Mouse (Mus musculus): Measurements from ENCODE around the gene Ppara. TPM values are rescaled to one million over a fixed set of nuclear protein-coding genes. Genes with fewer than 3 reads are reported as not detected.

Ppara gene
- total and polyA plus RNA-seq, 3 experiments = 0.27 to 0.78 TPM; not detected in 1

- no peak overlapping the region for H3K27ac ChIP-seq (ENCODE audit: control insufficient read depth, low read depth, low read length)
- no peak overlapping the region for H3K9ac ChIP-seq (ENCODE audit: control insufficient read depth, low read depth, low read length, poor library complexity, severe bottlenecking)
- no peak overlapping the region for H3K4me3 ChIP-seq (ENCODE audit: control insufficient read depth in 1 of 2, insufficient read depth in 1 of 2, low read depth in 2 of 2, low read length in 2 of 2)
- H3K4me1 ChIP-seq (ENCODE audit: control insufficient read depth in 1 of 2, insufficient read depth in 2 of 2, low read length in 2 of 2) = peaks cover 5 to 12% of the 10 kb centered on the region in 2 experiments
- no peaks in the 10 kb centered on the region for H3K9me3 ChIP-seq (replicated peaks; ENCODE audit: insufficient read depth, low read length)
- TF ChIP-seq TAL1 (IDR thresholded peaks at IDR 0.05; ENCODE audit: low read length) = no peak
- no peak for TF ChIP-seq JUND (IDR thresholded peaks at IDR 0.05; ENCODE audit: low read depth, low read length)
- no peak for TF ChIP-seq MAX (IDR thresholded peaks at IDR 0.05; ENCODE audit: low read length)
- TF ChIP-seq GATA1 (IDR thresholded peaks at IDR 0.05; ENCODE audit: low read depth, low read length) = no peak
- TF ChIP-seq RAD21 (IDR thresholded peaks at IDR 0.05; ENCODE audit: low read depth, low read length) = no peak
- H3K27me3 ChIP-seq (ENCODE audit: control insufficient read depth in 1 of 2, insufficient read depth in 2 of 2, low read length in 2 of 2) = no peaks in the 10 kb centered on the region
- no peak for DNase-seq (ENCODE audit: low read depth, low spot score)
- H3K79me2 ChIP-seq (ENCODE audit: control insufficient read depth, insufficient read depth, low read length, poor library complexity) = peaks cover 2% of the 10 kb centered on the region; the same call in 1 of the 2 replicates
- H3K36me3 ChIP-seq (ENCODE audit: control insufficient read depth in 1 of 2, insufficient read depth in 2 of 2, low read length in 2 of 2) = peaks cover 0 to 8% of the 10 kb centered on the region in 2 experiments; a peak in 2 of 4 replicates
These were observed 73.2 kb downstream of the Ppara start for GRCm38 (mm10) chr15:85808031-85808430.

- Histone ChIP-seq H3K9me3 (replicated peaks; ENCODE audit: insufficient read depth, low read length) (no peaks in the 10 kb centered on the region), H3K36me3 (ENCODE audit: control insufficient read depth in 1 of 2, insufficient read depth in 2 of 2, low read length in 2 of 2) (peaks cover 0 to 11% of the 10 kb centered on the region in 2 experiments; a peak in 2 of 4 replicates), H3K79me2 (ENCODE audit: control insufficient read depth, insufficient read depth, low read length, poor library complexity) (peaks cover 2% of the 10 kb centered on the region; the same call in 1 of the 2 replicates), H3K4me3 (ENCODE audit: control insufficient read depth in 1 of 2, insufficient read depth in 1 of 2, low read depth in 2 of 2, low read length in 2 of 2) (no peak overlapping the region), H3K27me3 (ENCODE audit: control insufficient read depth in 1 of 2, insufficient read depth in 2 of 2, low read length in 2 of 2) (no peaks in the 10 kb centered on the region), H3K27ac (ENCODE audit: control insufficient read depth, low read depth, low read length) (no peak overlapping the region), H3K4me1 (ENCODE audit: control insufficient read depth in 1 of 2, insufficient read depth in 2 of 2, low read length in 2 of 2) (peaks cover 6 to 16% of the 10 kb centered on the region in 2 experiments), H3K9ac (ENCODE audit: control insufficient read depth, low read depth, low read length, poor library complexity, severe bottlenecking) (no peak overlapping the region)
- no peak for DNase-seq (ENCODE audit: low read depth, low spot score)
- no peak for TF ChIP-seq MXI1 (IDR thresholded peaks at IDR 0.05; ENCODE audit: low read depth, low read length)
- no peak for TF ChIP-seq POLR2AphosphoS5 (IDR thresholded peaks at IDR 0.05; ENCODE audit: borderline replicate concordance, low read depth, low read length)
- no peak for TF ChIP-seq TCF12 (IDR thresholded peaks at IDR 0.05; ENCODE audit: low read depth, low read length)
These were observed 73.7 kb downstream of the Ppara start for GRCm38 (mm10) chr15:85808434-85808833.

- TF ChIP-seq MAFK (IDR thresholded peaks at IDR 0.05; ENCODE audit: borderline replicate concordance, low read depth, low read length) = no peak
- TF ChIP-seq HCFC1 (IDR thresholded peaks at IDR 0.05; ENCODE audit: low read depth, low read length) = no peak
- no peak for TF ChIP-seq CTCF (IDR thresholded peaks at IDR 0.05 in 2 of 3, conservative IDR thresholded peaks at IDR 0.05 in 1 of 3; ENCODE audit: control insufficient read depth in 1 of 3, insufficient read depth in 1 of 3, low read depth in 2 of 3, low read length in 3 of 3, poor library complexity in 1 of 3, severe bottlenecking in 1 of 3)
- TF ChIP-seq GATA1 (IDR thresholded peaks at IDR 0.05; ENCODE audit: low read depth, low read length) = no peak
- TF ChIP-seq MAX (IDR thresholded peaks at IDR 0.05; ENCODE audit: low read length) = no peak
- TF ChIP-seq TCF12 (IDR thresholded peaks at IDR 0.05; ENCODE audit: low read depth, low read length) = no peak
- no peak for TF ChIP-seq KAT2A (conservative IDR thresholded peaks at IDR 0.05; ENCODE audit: low read depth, low read length)
- TF ChIP-seq E2F4 (IDR thresholded peaks at IDR 0.05; ENCODE audit: borderline replicate concordance, low read depth, low read length) = no peak
- no peak for TF ChIP-seq TBP (IDR thresholded peaks at IDR 0.05; ENCODE audit: low read depth, low read length)
- TF ChIP-seq TAL1 (IDR thresholded peaks at IDR 0.05; ENCODE audit: low read length) = no peak
- TF ChIP-seq MYC (IDR thresholded peaks at IDR 0.05; ENCODE audit: low read depth, low read length) = no peak
- DNase-seq (ENCODE audit: low read depth, low spot score) = no peak
These were observed 74.3 kb downstream of the Ppara start for GRCm38 (mm10) chr15:85809091-85809490.

More at GRCm38 (mm10) chr15:85809091-85809490, 74.3 kb downstream of the Ppara start:
- Histone ChIP-seq H3K36me3 (ENCODE audit: control insufficient read depth in 1 of 2, insufficient read depth in 2 of 2, low read length in 2 of 2) (peaks cover 0 to 15% of the 10 kb centered on the region in 2 experiments; a peak in 2 of 4 replicates), H3K27me3 (ENCODE audit: control insufficient read depth in 1 of 2, insufficient read depth in 2 of 2, low read length in 2 of 2) (no peaks in the 10 kb centered on the region), H3K4me1 (ENCODE audit: control insufficient read depth in 1 of 2, insufficient read depth in 2 of 2, low read length in 2 of 2) (peaks cover 10 to 21% of the 10 kb centered on the region in 2 experiments), H3K9me3 (replicated peaks; ENCODE audit: insufficient read depth, low read length) (no peaks in the 10 kb centered on the region), H3K79me2 (ENCODE audit: control insufficient read depth, insufficient read depth, low read length, poor library complexity) (peaks cover 2% of the 10 kb centered on the region; the same call in 1 of the 2 replicates), H3K4me3 (ENCODE audit: control insufficient read depth in 1 of 2, insufficient read depth in 1 of 2, low read depth in 2 of 2, low read length in 2 of 2) (no peak overlapping the region), H3K27ac (ENCODE audit: control insufficient read depth, low read depth, low read length) (no peak overlapping the region), H3K9ac (ENCODE audit: control insufficient read depth, low read depth, low read length, poor library complexity, severe bottlenecking) (no peak overlapping the region)

Data from MEL (cell line).